Mouse (Mus musculus): ENCODE measurements around the gene Akirin2. TPM values are rescaled to one million over a fixed set of nuclear protein-coding genes. Genes with fewer than 3 reads are reported as not detected.
A peak's percentile ranks its signal among the peaks of the same experiment; 100 is the strongest.

Akirin2 gene
- total and polyA plus RNA-seq, 2 experiments from 2014 or later: 85.7 to 103 TPM

DNA sequence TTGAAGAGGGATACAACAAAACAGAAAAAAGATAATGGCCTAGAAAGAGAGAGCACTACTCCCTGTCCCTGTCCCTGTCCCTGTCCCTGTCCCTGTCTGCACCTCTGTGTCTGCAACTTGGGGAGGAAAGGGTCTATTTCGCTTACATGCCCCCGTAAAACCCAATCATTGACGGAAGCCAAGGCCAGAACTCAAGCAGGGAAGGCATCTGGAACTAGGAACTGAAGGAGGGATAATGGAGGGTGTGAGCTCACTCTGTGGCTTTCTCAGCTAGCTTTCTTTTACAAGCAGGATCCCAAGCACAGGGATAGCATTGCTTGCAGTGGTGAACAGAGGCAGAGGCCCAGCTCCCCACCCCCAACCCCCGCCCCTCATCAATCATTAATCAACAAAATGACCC lies 21.4 kb upstream of the Akirin2 start:
- H3K27ac ChIP-seq (ENCODE audit: low read depth, low read length): no peak overlapping the region
- 78% methylated on average over 4 of the region's 4 CpGs for WGBS
- no peaks in the 10 kb centered on the region for H3K36me3 ChIP-seq (ENCODE audit: insufficient read depth, low read length)
- H3K4me1 ChIP-seq (ENCODE audit: insufficient read depth, low read length): no peaks in the 10 kb centered on the region
- no peak overlapping the region for H3K9ac ChIP-seq (replicated peaks; ENCODE audit: low read length, poor library complexity, severe bottlenecking)
- TF ChIP-seq CTCF (IDR thresholded peaks at IDR 0.05): no peak
- no peak overlapping the region for H3K4me3 ChIP-seq (ENCODE audit: low read depth, low read length)
- no peak overlapping the region for H3K4me2 ChIP-seq (ENCODE audit: low read depth, low read length, poor library complexity, severe bottlenecking)
- no peaks in the 10 kb centered on the region for H3K27me3 ChIP-seq (ENCODE audit: insufficient read depth, low read length)
- ATAC-seq (ENCODE audit: low FRiP score) (no peak), DNase-seq (ENCODE audit: low spot score) (no peak)
- H3K9me3 ChIP-seq (ENCODE audit: low read length): no peaks in the 10 kb centered on the region

GRCm38 (mm10) chr4:34529941-34530340 lies 20.8 kb upstream of the Akirin2 start:
- Histone ChIP-seq H3K9me3 (ENCODE audit: low read length) (no peaks in the 10 kb centered on the region), H3K36me3 (ENCODE audit: insufficient read depth, low read length) (no peaks in the 10 kb centered on the region), H3K9ac (replicated peaks; ENCODE audit: low read length, poor library complexity, severe bottlenecking) (no peak overlapping the region), H3K4me2 (ENCODE audit: low read depth, low read length, poor library complexity, severe bottlenecking) (no peak overlapping the region), H3K4me1 (ENCODE audit: insufficient read depth, low read length) (no peaks in the 10 kb centered on the region), H3K4me3 (ENCODE audit: low read depth, low read length) (no peak overlapping the region), H3K27ac (ENCODE audit: low read depth, low read length) (no peak overlapping the region), H3K27me3 (ENCODE audit: insufficient read depth, low read length) (no peaks in the 10 kb centered on the region)
- no peak for ATAC-seq (ENCODE audit: low FRiP score)
- DNase-seq (ENCODE audit: low spot score): peak; percentile 36
- TF ChIP-seq CTCF (IDR thresholded peaks at IDR 0.05): no peak
- 69% methylated on average over 6 of the region's 6 CpGs for WGBS

- peak; percentile 92 for ATAC-seq (ENCODE audit: low FRiP score)
- H3K36me3 ChIP-seq (ENCODE audit: insufficient read depth, low read length): no peaks in the 10 kb centered on the region
- peak overlapping the region; percentile 93 for H3K27ac ChIP-seq (ENCODE audit: low read depth, low read length)
- TF ChIP-seq CTCF (IDR thresholded peaks at IDR 0.05): 0 out of 2 replicates have a peak, but pooled peaks have one; percentile 4
- 2% methylated on average over 38 of the region's 38 CpGs for WGBS
- H3K4me1 ChIP-seq (ENCODE audit: insufficient read depth, low read length): 0 out of 2 replicates have a peak, but pooled peaks cover 6% of the 10 kb centered on the region
- H3K4me2 ChIP-seq (ENCODE audit: low read depth, low read length, poor library complexity, severe bottlenecking): peak overlapping the region; percentile 62
- DNase-seq (ENCODE audit: low spot score): peak; percentile 98
- no peaks in the 10 kb centered on the region for H3K27me3 ChIP-seq (ENCODE audit: insufficient read depth, low read length)
- H3K4me3 ChIP-seq (ENCODE audit: low read depth, low read length): peak overlapping the region; percentile 99
- H3K9me3 ChIP-seq (ENCODE audit: low read length): no peaks in the 10 kb centered on the region
- H3K9ac ChIP-seq (replicated peaks; ENCODE audit: low read length, poor library complexity, severe bottlenecking): peak overlapping the region; percentile 83
Measured at GRCm38 (mm10) chr4:34549981-34550747, 573 bp upstream of the Akirin2 start.

GRCm38 (mm10) chr4:34551098-34551809 lies 517 bp downstream of the Akirin2 start:
- H3K4me1 ChIP-seq (ENCODE audit: insufficient read depth, low read length): 0 out of 2 replicates have a peak, but pooled peaks cover 6% of the 10 kb centered on the region
- WGBS: under 1% methylated on average over 50 of the region's 50 CpGs
- TF ChIP-seq CTCF (IDR thresholded peaks at IDR 0.05): no peak

DNA sequence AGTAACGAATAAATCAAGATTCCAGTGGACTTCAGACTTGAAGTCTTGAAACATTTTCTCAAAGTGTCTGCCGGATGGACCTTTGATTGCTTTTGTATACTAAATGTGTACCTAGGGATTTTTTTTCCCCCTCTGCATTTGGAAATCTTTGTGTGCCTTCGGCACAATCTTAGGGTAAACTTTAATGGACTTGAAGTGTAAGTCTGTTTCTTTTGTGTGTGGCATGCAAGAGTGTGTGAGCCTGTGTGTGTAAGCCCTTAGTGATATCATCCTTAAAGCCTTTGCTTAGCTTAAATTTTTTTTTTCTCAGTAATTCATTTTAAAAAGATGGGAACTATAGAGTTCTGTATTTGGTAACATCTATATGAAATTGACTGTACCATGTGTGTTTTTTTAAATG lies 1.2 kb downstream of the Akirin2 start:
- Histone ChIP-seq H3K27ac (ENCODE audit: low read depth, low read length) (0 out of 2 replicates have a peak overlapping the region, but pooled peaks have one; percentile 93), H3K4me2 (ENCODE audit: low read depth, low read length, poor library complexity, severe bottlenecking) (peak overlapping the region; percentile 62), H3K27me3 (ENCODE audit: insufficient read depth, low read length) (no peaks in the 10 kb centered on the region), H3K9me3 (ENCODE audit: low read length) (no peaks in the 10 kb centered on the region), H3K4me1 (ENCODE audit: insufficient read depth, low read length) (peaks cover 10% of the 10 kb centered on the region; the same call in 1 of the 2 replicates), H3K9ac (replicated peaks; ENCODE audit: low read length, poor library complexity, severe bottlenecking) (peak overlapping the region; percentile 83; the same call in 1 of the 2 replicates), H3K4me3 (ENCODE audit: low read depth, low read length) (peak overlapping the region; percentile 99), H3K36me3 (ENCODE audit: insufficient read depth, low read length) (no peaks in the 10 kb centered on the region)
- DNase-seq (ENCODE audit: low spot score) (no peak), ATAC-seq (ENCODE audit: low FRiP score) (no peak)
- no peak for TF ChIP-seq CTCF (IDR thresholded peaks at IDR 0.05)
- 16% methylated on average over 3 of the region's 3 CpGs for WGBS

More at GRCm38 (mm10) chr4:34551098-34551809, 517 bp downstream of the Akirin2 start:
- Histone ChIP-seq H3K36me3 (ENCODE audit: insufficient read depth, low read length) (no peaks in the 10 kb centered on the region), H3K9me3 (ENCODE audit: low read length) (no peaks in the 10 kb centered on the region), H3K4me3 (ENCODE audit: low read depth, low read length) (peak overlapping the region; percentile 99), H3K27me3 (ENCODE audit: insufficient read depth, low read length) (no peaks in the 10 kb centered on the region), H3K4me2 (ENCODE audit: low read depth, low read length, poor library complexity, severe bottlenecking) (peak overlapping the region; percentile 62), H3K27ac (ENCODE audit: low read depth, low read length) (peak overlapping the region; percentile 93), H3K9ac (replicated peaks; ENCODE audit: low read length, poor library complexity, severe bottlenecking) (peak overlapping the region; percentile 83)
- DNase-seq (ENCODE audit: low spot score) (peak; percentile 84), ATAC-seq (ENCODE audit: low FRiP score) (peak; percentile 58)

GRCm38 (mm10) chr4:34554596-34554995 lies 3.9 kb downstream of the Akirin2 start:
- H3K9ac ChIP-seq (replicated peaks; ENCODE audit: low read length, poor library complexity, severe bottlenecking): no peak overlapping the region
- H3K4me1 ChIP-seq (ENCODE audit: insufficient read depth, low read length): peaks cover 10% of the 10 kb centered on the region; the same call in 1 of the 2 replicates
- no peaks in the 10 kb centered on the region for H3K27me3 ChIP-seq (ENCODE audit: insufficient read depth, low read length)
- no peaks in the 10 kb centered on the region for H3K9me3 ChIP-seq (ENCODE audit: low read length)
- H3K36me3 ChIP-seq (ENCODE audit: insufficient read depth, low read length): no peaks in the 10 kb centered on the region
- H3K27ac ChIP-seq (ENCODE audit: low read depth, low read length): no peak overlapping the region
- no peak for ATAC-seq (ENCODE audit: low FRiP score)
- WGBS: 3% methylated on average over 1 of the region's 1 CpGs
- no peak for DNase-seq (ENCODE audit: low spot score)
- no peak overlapping the region for H3K4me3 ChIP-seq (ENCODE audit: low read depth, low read length)
- no peak for TF ChIP-seq CTCF (IDR thresholded peaks at IDR 0.05)
- no peak overlapping the region for H3K4me2 ChIP-seq (ENCODE audit: low read depth, low read length, poor library complexity, severe bottlenecking)

Measured in midbrain, postnatal 0 days (tissue).